Mouse (Mus musculus) left cerebral cortex, adult 2 months (tissue): ENCODE measurements around the gene Mcm9. TPM values are rescaled to one million over a fixed set of nuclear protein-coding genes. Genes with fewer than 3 reads are reported as not detected.

ENCODE experiments used
- DNase-seq, 2 experiments: peaks; one replicate each; pipeline ENCODE4 v3.0.0; 2021 to 2022; ENCODE audit warnings: low spot score in 2 of 2, mixed read lengths in 1 of 2; ENCODE audit errors: extremely low spot score in 1 of 2
- H3K27ac ChIP-seq: fragments of 200-600 bp; 2 replicates; pipeline ENCODE4 v1.8.1; 2022
- H3K4me3 ChIP-seq: fragments of 200-600 bp; 2 replicates; pipeline ENCODE4 v1.8.1; 2022
- CTCF ChIP-seq: fragments of 200-600 bp; IDR thresholded peaks from 2 replicates; pipeline ENCODE4 v1.8.1; 2022; ENCODE audit warnings: antibody characterized with exemption, mild to moderate bottlenecking, moderate library complexity
- intact Hi-C: fragments of 180-260 bp; cut with DNase I; formaldehyde crosslinking; loops from one replicate; pipeline ENCODE4 v1.15.1; 2025
- total RNA-seq, 2 experiments: library from RNA; stranded (reverse); gene quantifications; 2 replicates each; pipeline ENCODE4 v1.2.3; 2021

Gene Mcm9
- total RNA-seq, 2 experiments from 2014 or later = 5.6 to 6.0 TPM

DNA sequence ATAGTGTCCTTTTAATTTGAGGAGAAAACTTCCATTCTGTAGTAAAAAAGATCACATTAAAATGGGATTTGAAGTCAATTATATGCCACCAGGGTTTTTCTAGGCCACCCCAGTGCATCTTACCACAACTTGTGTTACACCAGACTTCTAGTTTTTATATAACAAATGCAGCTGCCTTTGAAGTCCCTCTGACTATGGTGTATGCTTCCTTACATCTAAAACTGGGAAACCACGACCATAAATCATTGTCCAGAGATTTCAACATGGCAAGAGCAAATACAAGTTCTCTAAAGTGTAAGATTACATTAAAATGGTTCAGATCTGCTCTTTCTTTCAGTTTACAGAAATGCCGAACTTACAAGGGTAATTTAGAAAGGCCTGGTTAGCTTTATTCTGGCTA lies 22.0 kb downstream of the Mcm9 start:
- intact Hi-C loops = no loop called here
- H3K27ac ChIP-seq = no peak overlapping the region
- H3K4me3 ChIP-seq = no peak overlapping the region
- DNase-seq = no peak
- no peak for TF ChIP-seq CTCF

GRCm38 (mm10) chr10:53605328-53605727 lies 24.9 kb downstream of the Mcm9 start:
- intact Hi-C loops = no loop called here
- H3K4me3 ChIP-seq = no peak overlapping the region
- no peak for DNase-seq
- H3K27ac ChIP-seq = no peak overlapping the region
- TF ChIP-seq CTCF = no peak; the same call in none of the 2 replicates

GRCm38 (mm10) chr10:53598821-53599220 lies 31.4 kb downstream of the Mcm9 start:
- no peak for DNase-seq
- no peak for TF ChIP-seq CTCF
- H3K4me3 ChIP-seq = no peak overlapping the region
- intact Hi-C loops = no loop called here
- no peak overlapping the region for H3K27ac ChIP-seq

DNA sequence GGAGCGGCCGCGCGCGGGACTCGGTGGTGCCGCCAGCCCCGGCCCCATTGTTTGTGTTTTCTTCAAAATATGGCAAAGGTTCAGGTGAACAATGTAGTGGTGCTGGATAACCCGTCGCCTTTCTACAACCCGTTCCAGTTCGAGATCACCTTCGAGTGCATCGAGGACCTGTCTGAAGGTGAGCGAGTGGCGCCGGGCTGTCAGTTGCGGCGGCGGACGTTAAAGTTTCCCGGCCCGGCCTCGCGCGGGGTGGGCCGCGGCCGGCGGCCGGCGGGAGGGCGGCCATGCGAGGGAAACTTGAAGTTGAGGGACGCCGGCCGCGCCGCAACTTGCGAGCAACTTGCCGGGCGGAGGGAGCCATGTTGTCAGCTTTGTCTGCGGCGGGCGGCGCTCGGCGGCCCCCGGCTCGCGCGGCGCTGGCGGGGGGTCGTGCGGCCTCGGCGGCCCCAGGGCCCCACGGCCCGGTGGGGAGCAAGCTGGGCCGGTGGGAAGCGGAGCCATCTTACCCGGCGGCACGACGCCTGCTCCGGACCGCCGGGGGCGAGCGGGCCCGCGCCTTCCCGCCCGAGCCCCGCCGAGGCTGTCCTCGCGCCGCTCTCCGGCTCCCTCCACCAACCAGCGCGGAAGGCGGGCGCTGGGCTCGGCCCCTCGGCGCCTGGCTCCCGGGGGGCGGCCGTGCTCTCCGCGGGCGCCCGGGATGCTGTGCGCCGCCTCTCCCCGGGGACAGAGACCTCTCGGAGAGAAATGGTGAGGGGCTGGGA lies 32.9 kb downstream of the Mcm9 start:
- DNase-seq = peak; percentile 54
- H3K27ac ChIP-seq = peak overlapping the region; percentile 84
- no peak for TF ChIP-seq CTCF
- intact Hi-C loops = loop anchor here (2.0 kb wide), 2 partner anchors 32 to 248 kb away; no protein-coding TSS in a partner anchor
- peak overlapping the region; percentile 67 for H3K4me3 ChIP-seq

DNA sequence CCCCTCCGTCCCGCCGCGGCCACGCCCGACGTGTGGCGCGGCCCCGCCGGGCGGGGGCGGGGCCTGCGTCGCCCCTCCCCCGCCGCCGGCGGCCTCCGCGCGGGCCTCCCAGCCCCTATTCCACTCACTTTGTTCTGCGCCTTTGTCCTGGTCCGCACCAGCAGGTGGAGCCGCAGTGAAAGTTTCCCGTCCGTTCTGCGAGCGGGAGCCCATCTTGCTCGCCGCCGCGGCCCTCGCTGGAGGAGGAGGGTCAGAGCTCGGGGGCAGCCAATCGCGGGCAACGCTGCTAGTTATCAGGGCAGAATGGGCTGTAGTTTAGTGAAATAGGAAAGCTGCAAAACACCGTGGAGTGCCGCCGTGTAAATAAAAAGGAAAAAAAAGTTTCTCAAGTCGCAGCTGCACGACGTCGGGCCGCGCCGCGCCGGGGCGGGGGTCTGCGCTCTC lies 33.5 kb downstream of the Mcm9 start, which contains the start of gene Asf1a:
Asf1a (plus strand) TSS at position 81 of the 444 bp plus-strand sequence.
- Histone ChIP-seq H3K4me3 (peak within 1 kb of the TSS; percentile 75), H3K27ac (peak within 1 kb of the TSS; percentile 96)
- DNase-seq = peak; percentile 96 to 97
- intact Hi-C loops = loop anchor here (2.0 kb wide), 2 partner anchors 32 to 248 kb away; no protein-coding TSS in a partner anchor
- TF ChIP-seq CTCF = peak; percentile 61

GRCm38 (mm10) chr10:53595744-53596676 lies 34.2 kb downstream of the Mcm9 start:
- Histone ChIP-seq H3K27ac (peak overlapping the region; percentile 96), H3K4me3 (peak overlapping the region; percentile 75)
- intact Hi-C loops = loop anchor here (2.0 kb wide), 2 partner anchors 33 to 247 kb away; no protein-coding TSS in a partner anchor
- no peak for TF ChIP-seq CTCF
- DNase-seq = no peak

GRCm38 (mm10) chr10:53585777-53586176 lies 44.5 kb downstream of the Mcm9 start:
- DNase-seq = no peak
- no peak for TF ChIP-seq CTCF
- H3K4me3 ChIP-seq = no peak overlapping the region
- intact Hi-C loops = no loop called here
- no peak overlapping the region for H3K27ac ChIP-seq

- Histone ChIP-seq H3K27ac (0 out of 2 replicates have a peak overlapping the region, but pooled peaks have one; percentile 30), H3K4me3 (peak overlapping the region; percentile 51)
- no peak for TF ChIP-seq CTCF
- no peak for DNase-seq
- intact Hi-C loops = no loop called here
These were observed 49.2 kb downstream of the Mcm9 start for GRCm38 (mm10) chr10:53581087-53581486.

DNA sequence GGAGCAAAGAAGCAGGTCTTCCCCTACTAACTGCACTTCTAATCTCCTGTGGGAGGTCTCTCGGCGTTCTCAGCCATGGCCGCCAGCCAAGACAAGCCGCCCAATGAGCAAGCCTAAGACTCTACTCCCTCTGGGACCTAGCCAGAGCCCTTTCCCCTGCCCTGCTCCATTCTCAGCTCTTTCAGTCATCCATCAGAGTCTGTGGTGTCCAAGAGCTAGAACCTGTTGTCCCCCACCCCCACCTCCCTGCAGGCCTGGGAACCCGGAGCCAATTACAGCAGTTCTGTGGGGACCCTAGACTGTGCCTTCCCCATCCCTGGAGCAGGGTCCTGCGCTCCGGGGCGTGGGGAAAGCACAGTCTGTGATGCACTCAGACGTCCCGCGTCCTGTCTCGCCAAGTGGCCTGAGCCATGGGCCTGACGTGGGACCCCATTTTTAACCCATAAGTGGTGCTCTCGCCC lies 49.6 kb downstream of the Mcm9 start:
- peak overlapping the region; percentile 38; the same call in 1 of the 2 replicates for H3K27ac ChIP-seq
- DNase-seq = peak; percentile 43 to 48
- peak overlapping the region; percentile 51 for H3K4me3 ChIP-seq
- TF ChIP-seq CTCF = no peak
- intact Hi-C loops = no loop called here

DNA sequence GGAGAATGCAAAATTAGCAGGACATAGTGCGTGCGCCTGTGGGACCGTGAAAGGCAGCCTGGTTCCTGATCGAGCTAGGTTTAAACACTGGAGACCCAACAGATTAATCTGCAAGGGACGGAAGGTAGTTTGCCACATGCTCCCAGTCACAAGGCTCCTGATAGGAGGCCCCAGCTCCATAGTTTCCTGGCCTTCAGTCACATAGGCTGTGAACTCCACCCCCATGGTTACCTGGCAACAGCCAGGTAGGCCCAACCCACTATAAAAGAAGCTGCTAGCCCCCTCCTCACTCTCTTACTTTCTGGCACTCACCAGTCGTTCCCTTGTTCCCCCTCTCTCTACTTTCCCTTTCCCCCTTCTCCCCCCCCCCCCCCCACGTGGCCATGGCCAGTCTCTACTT lies 50.1 kb downstream of the Mcm9 start:
- no peak for TF ChIP-seq CTCF
- intact Hi-C loops = no loop called here
- no peak overlapping the region for H3K27ac ChIP-seq
- H3K4me3 ChIP-seq = peak overlapping the region; percentile 51
- no peak for DNase-seq

GRCm38 (mm10) chr10:53568531-53568930 lies 61.7 kb downstream of the Mcm9 start:
- no peak for TF ChIP-seq CTCF

More at GRCm38 (mm10) chr10:53568531-53568930, 61.7 kb downstream of the Mcm9 start:
- no peak overlapping the region for H3K27ac ChIP-seq
- DNase-seq = no peak
- no peak overlapping the region for H3K4me3 ChIP-seq
- intact Hi-C loops = no loop called here
